Mouse (Mus musculus) liver, adult 2 months (tissue): ENCODE data around the gene Fv1.

ENCODE experiments used
- CTCF ChIP-seq: fragments of 200-500 bp; IDR thresholded peaks from 2 replicates; pipeline ENCODE4 v1.5.1; 2011; ENCODE audit warnings: low read depth, low read length, control low read depth
- POLR2A ChIP-seq: fragments of 200-500 bp; IDR thresholded peaks from 2 replicates; pipeline ENCODE4 v1.6.1; 2011; ENCODE audit warnings: low read length, control low read depth; ENCODE audit not compliant: insufficient read depth; ENCODE audit errors: extremely low read depth

DNA sequence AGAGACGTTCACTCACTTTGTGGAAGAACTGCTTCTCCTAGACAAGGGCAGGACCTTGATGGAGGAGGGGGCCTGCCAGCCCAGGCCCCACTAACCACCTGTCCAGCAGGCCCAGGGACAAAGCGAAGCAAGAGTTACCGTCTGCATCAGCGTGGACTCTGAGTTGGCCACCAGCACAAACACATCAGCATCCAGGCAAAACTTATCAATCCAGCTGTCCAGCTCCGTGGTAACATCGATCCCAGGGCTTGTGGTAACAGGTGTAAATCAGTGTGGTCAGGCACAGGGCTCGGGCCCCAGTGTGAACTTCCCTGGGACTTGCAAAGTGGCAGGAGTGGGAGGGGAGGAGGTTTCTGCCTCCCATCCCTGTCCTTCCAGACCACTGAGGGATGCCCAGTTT, 18.5 kb downstream of the Fv1 start:
- TF ChIP-seq CTCF (no peak), POLR2A (no peak)
